In the genomic region with DNA sequence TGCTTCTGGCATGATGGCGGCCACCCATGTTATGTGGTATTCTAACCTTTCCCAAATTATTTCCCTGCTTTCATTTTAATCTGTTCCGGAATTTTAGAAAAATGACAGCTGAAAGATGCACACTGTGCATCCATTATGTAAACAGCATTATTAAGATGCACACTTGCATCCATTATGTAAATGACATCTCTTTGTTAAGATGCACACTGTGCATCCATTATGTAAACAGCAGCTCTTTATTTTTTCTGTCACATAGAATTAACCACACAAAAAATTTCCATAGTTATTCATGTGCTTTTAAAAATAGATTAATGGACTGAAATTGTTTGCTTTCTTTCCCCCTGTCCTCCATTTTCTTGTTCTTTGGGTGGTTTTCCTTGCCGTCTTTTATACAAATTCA, we compare ENCODE assay signal across 25 mouse cellular contexts.
DNase-seq lines count a peak whose midpoint lies in the region; ATAC-seq and TF ChIP-seq lines count a peak whose summit lies in the region.
"Had no signal": no experiment of that assay in that cellular context is flagged by ENCODE, and none has a peak within 500 bp of the region (broad histone marks: within the 10 kb centered on the region; RNA-seq: fewer than 3 reads in every experiment).

No protein-coding gene starts in this region.

- peak; percentile 53 for DNase-seq in forebrain, embryonic 14.5 days (ENCODE audit: low spot score)
- no peak for DNase-seq in forebrain, postnatal 0 days
- no peak for DNase-seq in midbrain, postnatal 0 days (ENCODE audit: low spot score)
- DNase-seq in urinary bladder, adult 18-20 months (ENCODE audit: low spot score in 2 of 2), result no peak
- DNase-seq: adrenal gland, postnatal 25 days; cerebellum, adult 18-20 months; cerebellum, postnatal 14 days; gastrocnemius, postnatal 36 days; heart, adult 18-20 months; heart, postnatal 36 days; kidney, adult 11 months; kidney, postnatal 14 days; right cerebral cortex, postnatal 14 days; thymus, postnatal 4 days had no signal

- no peaks in the 10 kb centered on the region for H3K36me3 ChIP-seq in forebrain, embryonic 14.5 days (ENCODE audit: control insufficient read depth, insufficient read depth, low read length)
- H3K36me3 ChIP-seq in forebrain, postnatal 0 days (ENCODE audit: insufficient read depth), result no peaks in the 10 kb centered on the region
- no peaks in the 10 kb centered on the region for H3K36me3 ChIP-seq in midbrain, embryonic 13.5 days
- no peaks in the 10 kb centered on the region for H3K36me3 ChIP-seq in midbrain, postnatal 0 days (ENCODE audit: insufficient read depth, low read length)
- H3K36me3 ChIP-seq in forebrain, embryonic 15.5 days, result no peaks in the 10 kb centered on the region
- H3K36me3 ChIP-seq in midbrain, embryonic 16.5 days (ENCODE audit: control insufficient read depth, insufficient read depth, low read length), result no peaks in the 10 kb centered on the region
- H3K36me3 ChIP-seq: limb, embryonic 12.5 days; lung, embryonic 15.5 days; neural tube, embryonic 13.5 days had no signal

- no peak overlapping the region for H3K4me2 ChIP-seq in forebrain, embryonic 14.5 days (ENCODE audit: low read length)
- no peak overlapping the region for H3K4me2 ChIP-seq in forebrain, postnatal 0 days (ENCODE audit: low read depth)
- H3K4me2 ChIP-seq in midbrain, embryonic 13.5 days (replicated peaks), result no peak overlapping the region
- no peak overlapping the region for H3K4me2 ChIP-seq in midbrain, postnatal 0 days (ENCODE audit: low read depth, low read length, poor library complexity, severe bottlenecking)
- no peak overlapping the region for H3K4me2 ChIP-seq in forebrain, embryonic 15.5 days (replicated peaks)
- no peak overlapping the region for H3K4me2 ChIP-seq in midbrain, embryonic 16.5 days (ENCODE audit: low read length)
- H3K4me2 ChIP-seq: heart, embryonic 11.5 days; limb, embryonic 12.5 days; lung, embryonic 15.5 days; neural tube, embryonic 13.5 days had no signal

- H3K27ac ChIP-seq in forebrain, embryonic 14.5 days (ENCODE audit: low read depth, low read length), result 0 out of 2 replicates have a peak overlapping the region, but pooled peaks have one; percentile 41
- H3K27ac ChIP-seq in forebrain, postnatal 0 days (ENCODE audit: low read depth, low read length), result no peak overlapping the region
- H3K27ac ChIP-seq in midbrain, embryonic 13.5 days, result no peak overlapping the region
- no peak overlapping the region for H3K27ac ChIP-seq in midbrain, postnatal 0 days (ENCODE audit: low read depth, low read length)
- peak overlapping the region; percentile 64; the same call in 1 of the 2 replicates for H3K27ac ChIP-seq in forebrain, embryonic 15.5 days (replicated peaks)
- H3K27ac ChIP-seq in midbrain, embryonic 16.5 days (ENCODE audit: low read length), result 0 out of 2 replicates have a peak overlapping the region, but pooled peaks have one; percentile 53
- H3K27ac ChIP-seq: left cerebral cortex, adult 2 months; limb, embryonic 12.5 days; lung, embryonic 15.5 days; neural tube, embryonic 13.5 days had no signal

- no peaks in the 10 kb centered on the region for H3K27me3 ChIP-seq in forebrain, embryonic 14.5 days (replicated peaks; ENCODE audit: control insufficient read depth, insufficient read depth, low read length)
- H3K27me3 ChIP-seq in forebrain, postnatal 0 days (ENCODE audit: insufficient read depth, low read length), result no peaks in the 10 kb centered on the region
- H3K27me3 ChIP-seq in midbrain, embryonic 13.5 days, result no peaks in the 10 kb centered on the region
- no peaks in the 10 kb centered on the region for H3K27me3 ChIP-seq in midbrain, postnatal 0 days (ENCODE audit: insufficient read depth, low read length)
- H3K27me3 ChIP-seq in forebrain, embryonic 15.5 days, result no peaks in the 10 kb centered on the region
- H3K27me3 ChIP-seq in midbrain, embryonic 16.5 days (ENCODE audit: control insufficient read depth, insufficient read depth, low read depth, low read length), result no peaks in the 10 kb centered on the region
- H3K27me3 ChIP-seq: limb, embryonic 12.5 days; lung, embryonic 15.5 days; neural tube, embryonic 13.5 days had no signal

- H3K4me3 ChIP-seq in forebrain, embryonic 14.5 days (ENCODE audit: low read depth, low read length), result no peak overlapping the region
- no peak overlapping the region for H3K4me3 ChIP-seq in forebrain, postnatal 0 days (ENCODE audit: low read depth, low read length)
- no peak overlapping the region for H3K4me3 ChIP-seq in midbrain, embryonic 13.5 days (replicated peaks)
- H3K4me3 ChIP-seq in midbrain, postnatal 0 days (ENCODE audit: low read depth, low read length), result no peak overlapping the region
- no peak overlapping the region for H3K4me3 ChIP-seq in forebrain, embryonic 15.5 days
- H3K4me3 ChIP-seq in midbrain, embryonic 16.5 days (ENCODE audit: low read depth, low read length), result no peak overlapping the region
- H3K4me3 ChIP-seq: erythroblast, embryonic 14.5 days; left cerebral cortex, adult 2 months; limb, embryonic 12.5 days; lung, embryonic 15.5 days; neural tube, embryonic 13.5 days had no signal

- no peak overlapping the region for H3K9ac ChIP-seq in forebrain, embryonic 14.5 days (ENCODE audit: low read length)
- no peak overlapping the region for H3K9ac ChIP-seq in forebrain, postnatal 0 days
- H3K9ac ChIP-seq in midbrain, embryonic 13.5 days (replicated peaks), result no peak overlapping the region
- no peak overlapping the region for H3K9ac ChIP-seq in midbrain, postnatal 0 days (replicated peaks; ENCODE audit: low read length, poor library complexity, severe bottlenecking)
- no peak overlapping the region for H3K9ac ChIP-seq in forebrain, embryonic 15.5 days (replicated peaks)
- H3K9ac ChIP-seq in midbrain, embryonic 16.5 days (ENCODE audit: low read depth, low read length), result no peak overlapping the region
- H3K9ac ChIP-seq: limb, embryonic 12.5 days; lung, embryonic 15.5 days; neural tube, embryonic 13.5 days had no signal

- 71% methylated on average over 3 of the region's 3 CpGs for WGBS in forebrain, embryonic 14.5 days
- 60% methylated on average over 3 of the region's 3 CpGs for WGBS in forebrain, postnatal 0 days
- 54% methylated on average over 3 of the region's 3 CpGs for WGBS in midbrain, embryonic 13.5 days
- WGBS in midbrain, postnatal 0 days, result 44% methylated on average over 3 of the region's 3 CpGs
- WGBS in forebrain, embryonic 15.5 days, result 65% methylated on average over 3 of the region's 3 CpGs
- WGBS in midbrain, embryonic 16.5 days, result 51% methylated on average over 3 of the region's 3 CpGs

- no peaks in the 10 kb centered on the region for H3K9me3 ChIP-seq in forebrain, embryonic 14.5 days (replicated peaks; ENCODE audit: control insufficient read depth, low read length)
- no peaks in the 10 kb centered on the region for H3K9me3 ChIP-seq in forebrain, postnatal 0 days (ENCODE audit: low read length)
- H3K9me3 ChIP-seq in midbrain, embryonic 13.5 days, result no peaks in the 10 kb centered on the region
- no peaks in the 10 kb centered on the region for H3K9me3 ChIP-seq in midbrain, postnatal 0 days (ENCODE audit: low read length)
- no peaks in the 10 kb centered on the region for H3K9me3 ChIP-seq in forebrain, embryonic 15.5 days
- no peaks in the 10 kb centered on the region for H3K9me3 ChIP-seq in midbrain, embryonic 16.5 days (replicated peaks; ENCODE audit: control insufficient read depth, low read length, poor library complexity, severe bottlenecking)
- H3K9me3 ChIP-seq: lung, embryonic 15.5 days; neural tube, embryonic 13.5 days had no signal

- no peaks in the 10 kb centered on the region for H3K4me1 ChIP-seq in forebrain, embryonic 14.5 days (ENCODE audit: control insufficient read depth, insufficient read depth, low read length)
- no peaks in the 10 kb centered on the region for H3K4me1 ChIP-seq in forebrain, postnatal 0 days (ENCODE audit: insufficient read depth)
- H3K4me1 ChIP-seq in midbrain, embryonic 13.5 days (replicated peaks), result 0 out of 2 replicates have a peak, but pooled peaks cover 3% of the 10 kb centered on the region
- no peaks in the 10 kb centered on the region for H3K4me1 ChIP-seq in midbrain, postnatal 0 days (ENCODE audit: insufficient read depth, low read length)
- H3K4me1 ChIP-seq in forebrain, embryonic 15.5 days, result peaks cover 4% of the 10 kb centered on the region; the same call in 1 of the 2 replicates
- H3K4me1 ChIP-seq in midbrain, embryonic 16.5 days (ENCODE audit: control insufficient read depth, insufficient read depth, low read length), result no peaks in the 10 kb centered on the region
- H3K4me1 ChIP-seq: limb, embryonic 12.5 days; lung, embryonic 15.5 days had no signal

- TF ChIP-seq CTCF in forebrain, postnatal 0 days (IDR thresholded peaks at IDR 0.05; ENCODE audit: low read depth), result no peak
- TF ChIP-seq CTCF in midbrain, postnatal 0 days (IDR thresholded peaks at IDR 0.05), result no peak

- peak; percentile 76 for ATAC-seq in forebrain, embryonic 14.5 days
- ATAC-seq in forebrain, postnatal 0 days, result no peak
- ATAC-seq in midbrain, embryonic 13.5 days, result 0 out of 2 replicates have a peak, but pooled peaks have one; percentile 72
- no peak for ATAC-seq in midbrain, postnatal 0 days (ENCODE audit: low FRiP score)
- ATAC-seq in forebrain, embryonic 15.5 days (replicated peaks), result peak; percentile 82
- peak; percentile 60; the same call in 1 of the 2 replicates for ATAC-seq in midbrain, embryonic 16.5 days
- ATAC-seq: CD4-positive, CD25-positive, alpha-beta regulatory T cell, adult 4 months; inflammation-experienced regulatory T-cells, adult 6 months had no signal

Comparison
In these comparisons a context has a peak if more than half of its experiments do, and no peak if none do; other contexts are left out.
1. ATAC-seq: peak in forebrain, embryonic 14.5 days (single experiment), midbrain, embryonic 13.5 days (single experiment), forebrain, embryonic 15.5 days (single experiment) and midbrain, embryonic 16.5 days (single experiment); none in forebrain, postnatal 0 days (single experiment) and midbrain, postnatal 0 days (single experiment).
2. H3K27ac ChIP-seq: peak in forebrain, embryonic 14.5 days (single experiment), forebrain, embryonic 15.5 days (single experiment) and midbrain, embryonic 16.5 days (single experiment); none in forebrain, postnatal 0 days (single experiment), midbrain, embryonic 13.5 days (single experiment) and midbrain, postnatal 0 days (single experiment).